ENCODE assay signal across 17 mouse cellular contexts in genomic region chr7:112582882-112583405, GRCm38 (mm10).
DNase-seq lines count a peak whose midpoint lies in the region; ATAC-seq lines count a peak whose summit lies in the region.
"Had no signal": no experiment of that assay in that cellular context is flagged by ENCODE, and none has a peak within 500 bp of the region (broad histone marks: within the 10 kb centered on the region; RNA-seq: fewer than 3 reads in every experiment).

No protein-coding gene starts in this region.

- no peak for ATAC-seq in CD4-positive, CD25-positive, alpha-beta regulatory T cell, adult 4 months
- ATAC-seq: forebrain, embryonic 13.5 days; intestine, postnatal 0 days; midbrain, embryonic 13.5 days; Patski had no signal

- DNase-seq in adrenal gland, adult 2 months, result peak; percentile 11
- no peak for DNase-seq in adrenal gland, postnatal 10 days
- peak; percentile 25 for DNase-seq in kidney, adult 18-20 months
- DNase-seq in kidney, adult 8-10 months, result no peak
- peak; percentile 87 for DNase-seq in NIH3T3 (ENCODE audit: low read depth)
- peak; percentile 35 to 67 for DNase-seq in kidney, postnatal 36 days
- DNase-seq in lung, postnatal 36 days, result no peak
- DNase-seq: adrenal gland, postnatal 14 days; cerebellum, adult 9-10 months; gastrocnemius, adult 2 months; layer of hippocampus, postnatal 36 days; lung, embryonic 14.5 days had no signal

Comparison
In these comparisons a context has a peak if more than half of its experiments do, and no peak if none do; other contexts are left out.
1. DNase-seq: peak in adrenal gland, adult 2 months (single experiment), kidney, adult 18-20 months (single experiment), NIH3T3 (single experiment) and kidney, postnatal 36 days (2 of 2); none in adrenal gland, postnatal 10 days (single experiment), kidney, adult 8-10 months (0 of 2) and lung, postnatal 36 days (single experiment).